Mouse (Mus musculus) CH12.LX (cell line): ENCODE results near the gene Ccdc159. TPM values are rescaled to one million over a fixed set of nuclear protein-coding genes. Genes with fewer than 3 reads are reported as not detected.

Experiments
- DNase-seq: peaks from one replicate; pipeline ENCODE4 v3.0.0-alpha.2; 2013; ENCODE audit errors: extremely low read depth
- H3K27ac ChIP-seq: 2 replicates; pipeline ENCODE4 v1.5.1; 2012; ENCODE audit warnings: low read depth, mild to moderate bottlenecking, control low read depth, moderate library complexity; ENCODE audit not compliant: insufficient read depth
- H3K27me3 ChIP-seq: replicated peaks from 2 replicates; pipeline ENCODE3; 2012; ENCODE audit warnings: inconsistent platforms
- H3K36me3 ChIP-seq, 2 experiments: replicated peaks in 1 of 2; 2 replicates each; pipeline versions ENCODE3 to v1.6.1; 2012; ENCODE audit warnings: inconsistent platforms in 1 of 2, low read length in 1 of 2, mild to moderate bottlenecking in 1 of 2, mixed read lengths in 1 of 2, moderate library complexity in 1 of 2; ENCODE audit not compliant: control insufficient read depth in 1 of 2, insufficient read depth in 1 of 2
- H3K4me1 ChIP-seq, 2 experiments: 2 replicates each; pipeline ENCODE4 v1.6.1; 2012; ENCODE audit warnings: inconsistent platforms in 1 of 2, moderate library complexity in 1 of 2; ENCODE audit not compliant: insufficient read depth in 2 of 2, control insufficient read depth in 1 of 2
- H3K4me2 ChIP-seq: 2 replicates; pipeline ENCODE4 v1.6.1; 2012; ENCODE audit warnings: low read depth, mild to moderate bottlenecking, control low read depth; ENCODE audit not compliant: poor library complexity, insufficient read depth, severe bottlenecking
- H3K4me3 ChIP-seq, 3 experiments: fragments of 150-350 bp in 1 of 3; sonication (generic) in 1 of 3; replicated peaks in 1 of 3; 2 replicates each; pipeline versions ENCODE3 to v1.5.1; 2011 to 2012; ENCODE audit warnings: low read depth in 2 of 3, low read length in 2 of 3, mild to moderate bottlenecking in 2 of 3, moderate library complexity in 2 of 3, control low read depth in 1 of 3, improper control_type of control experiment in 1 of 3, inconsistent platforms in 1 of 3, mixed read lengths in 1 of 3; ENCODE audit not compliant: poor library complexity in 1 of 3
- H3K79me2 ChIP-seq: replicated peaks from 2 replicates; pipeline ENCODE4 v1.6.1; 2012; ENCODE audit warnings: mild to moderate bottlenecking, moderate library complexity; ENCODE audit not compliant: control insufficient read depth, poor library complexity, insufficient read depth, severe bottlenecking; ENCODE audit errors: extremely low read depth
- H3K9ac ChIP-seq: 2 replicates; pipeline ENCODE4 v1.6.1; 2012; ENCODE audit warnings: low read depth, mild to moderate bottlenecking, control low read depth, moderate library complexity; ENCODE audit not compliant: insufficient read depth
- H3K9me3 ChIP-seq: replicated peaks from 2 replicates; pipeline ENCODE3; 2012; ENCODE audit warnings: low read length, inconsistent platforms, mixed read lengths
- CHD1 ChIP-seq: IDR thresholded peaks from 2 replicates; pipeline ENCODE4 v1.6.1; 2012; ENCODE audit warnings: low read depth, low read length, improper control_type of control experiment, inconsistent platforms
- ETS1 ChIP-seq: conservative IDR thresholded peaks from 2 replicates; pipeline ENCODE4 v1.6.1; 2012; ENCODE audit warnings: low read depth, mild to moderate bottlenecking, inconsistent platforms, low read length, improper control_type of control experiment, moderate library complexity
- IRF4 ChIP-seq: IDR thresholded peaks from 2 replicates; pipeline ENCODE4 v1.6.1; 2014; ENCODE audit warnings: low read depth, mild to moderate bottlenecking, inconsistent platforms, low read length, improper control_type of control experiment
- JUND ChIP-seq: conservative IDR thresholded peaks from 2 replicates; pipeline ENCODE4 v1.6.1; 2011; ENCODE audit warnings: low read depth, low read length, improper control_type of control experiment
- KAT2A ChIP-seq: IDR thresholded peaks from 2 replicates; pipeline ENCODE4 v1.6.1; 2012; ENCODE audit warnings: low read length, improper control_type of control experiment, inconsistent platforms; ENCODE audit not compliant: insufficient replicate concordance
- MAX ChIP-seq: IDR thresholded peaks from 2 replicates; pipeline ENCODE4 v1.6.1; 2011; ENCODE audit warnings: low read length, improper control_type of control experiment
- MYC ChIP-seq: IDR thresholded peaks from 2 replicates; pipeline ENCODE4 v1.6.1; 2011; ENCODE audit warnings: low read depth, mild to moderate bottlenecking, improper control_type of control experiment, low read length
- NELFE ChIP-seq: IDR thresholded peaks from 2 replicates; pipeline ENCODE4 v1.6.1; 2011; ENCODE audit warnings: low read depth, low read length, improper control_type of control experiment
- NRF1 ChIP-seq: IDR thresholded peaks from 2 replicates; pipeline ENCODE4 v1.6.1; 2014; ENCODE audit warnings: low read depth, mild to moderate bottlenecking, inconsistent platforms, low read length, improper control_type of control experiment, moderate library complexity
- POLR2A ChIP-seq: IDR thresholded peaks from 2 replicates; pipeline ENCODE4 v1.6.1; 2011; ENCODE audit warnings: low read depth, mild to moderate bottlenecking, improper control_type of control experiment, low read length
- RAD21 ChIP-seq: IDR thresholded peaks from 2 replicates; pipeline ENCODE4 v1.6.1; 2011; ENCODE audit warnings: low read depth, mild to moderate bottlenecking, low read length, improper control_type of control experiment, moderate library complexity
- RCOR1 ChIP-seq: conservative IDR thresholded peaks from 2 replicates; pipeline ENCODE4 v1.6.1; 2012; ENCODE audit warnings: low read depth, mild to moderate bottlenecking, inconsistent platforms, low read length, improper control_type of control experiment
- SIN3A ChIP-seq: IDR thresholded peaks from 2 replicates; pipeline ENCODE4 v1.6.1; 2012; ENCODE audit warnings: low read length, improper control_type of control experiment, inconsistent platforms
- SMC3 ChIP-seq: IDR thresholded peaks from 2 replicates; pipeline ENCODE4 v1.6.1; 2011; ENCODE audit warnings: low read depth, low read length, improper control_type of control experiment
- TBP ChIP-seq: conservative IDR thresholded peaks from 2 replicates; pipeline ENCODE4 v1.6.1; 2011; ENCODE audit warnings: low read depth, low read length, improper control_type of control experiment
- ZKSCAN1 ChIP-seq: IDR thresholded peaks from 2 replicates; pipeline ENCODE4 v1.6.1; 2012; ENCODE audit warnings: low read depth, inconsistent platforms, low read length, improper control_type of control experiment, borderline replicate concordance
- dilution Hi-C: fragments of 300-500 bp; cut with MboI; formaldehyde crosslinking; loops from 2 replicates; pipeline ENCODE4 v1.14.3; 2020; ENCODE audit warnings: low sequenced_read_pairs; ENCODE audit not compliant: extremely low pct_unique_long_range_greater_than_20kb, extremely low pct_ligation_motif_present
- in situ Hi-C: fragments of 300-500 bp; cut with MboI; formaldehyde crosslinking; loops from 3 replicates; pipeline ENCODE4 v1.14.3; 2019; ENCODE audit warnings: low sequenced_read_pairs, low pct_ligation_motif_present, low pct_unique_long_range_greater_than_20kb, mixed read lengths
- polyA plus RNA-seq: library from polyadenylated mRNA; unstranded; fragments of >175 nt; gene quantifications from 2 replicates; pipeline ENCODE4 v1.2.1, GENCODE M21; 2012; ENCODE audit warnings: low read depth; ENCODE audit not compliant: insufficient read length
- total RNA-seq, 2 experiments: library from RNA; depleted of rRNA; stranded (reverse); fragments of 300-350 nt in 1 of 2; fragments of >200 nt in 1 of 2; gene quantifications; 2 replicates each; pipeline ENCODE4 v1.2.3; 2012 to 2014

The Ccdc159 gene
- total and polyA plus RNA-seq, 3 experiments, result not detected

GRCm38 (mm10) chr9:21947540-21948130, 20.4 kb downstream of the Ccdc159 start:
- H3K4me1 ChIP-seq, result peaks cover 0 to 5% of the 10 kb centered on the region in 2 experiments; a peak in 1 of 4 replicates
- no peaks in the 10 kb centered on the region for H3K36me3 ChIP-seq
- H3K4me2 ChIP-seq, result no peak overlapping the region
- dilution Hi-C loops (no loop called here), in situ Hi-C loops (no loop called here)
- H3K9ac ChIP-seq, result no peak overlapping the region
- no peak for DNase-seq
- no peak for TF ChIP-seq SIN3A
- TF ChIP-seq NELFE, result no peak
- no peak for TF ChIP-seq KAT2A
- no peaks in the 10 kb centered on the region for H3K79me2 ChIP-seq
- H3K27me3 ChIP-seq, result peaks cover 37% of the 10 kb centered on the region
- no peak overlapping the region for H3K27ac ChIP-seq
- no peak overlapping the region for H3K4me3 ChIP-seq
- H3K9me3 ChIP-seq, result peaks cover 10% of the 10 kb centered on the region

- TF ChIP-seq NRF1 (no peak), ZKSCAN1 (no peak), MYC (no peak), RCOR1 (no peak), MAX (no peak), POLR2A (no peak), IRF4 (no peak), ETS1 (no peak), SMC3 (no peak), NELFE (no peak), TBP (no peak)
- H3K4me1 ChIP-seq, result peaks cover 0 to 5% of the 10 kb centered on the region in 2 experiments; a peak in 1 of 4 replicates
- H3K27me3 ChIP-seq, result peaks cover 37% of the 10 kb centered on the region
- H3K4me2 ChIP-seq, result no peak overlapping the region
- dilution Hi-C loops, result no loop called here
- H3K9ac ChIP-seq, result no peak overlapping the region
- H3K36me3 ChIP-seq, result no peaks in the 10 kb centered on the region
- no peak for DNase-seq
- peaks cover 10% of the 10 kb centered on the region for H3K9me3 ChIP-seq
- H3K27ac ChIP-seq, result no peak overlapping the region
- H3K79me2 ChIP-seq, result no peaks in the 10 kb centered on the region
- no peak overlapping the region for H3K4me3 ChIP-seq
- in situ Hi-C loops, result no loop called here
Observed at GRCm38 (mm10) chr9:21948146-21948545, 20.9 kb downstream of the Ccdc159 start.

- DNase-seq, result no peak
- Histone ChIP-seq H3K4me2 (no peak overlapping the region), H3K79me2 (no peaks in the 10 kb centered on the region), H3K27me3 (peaks cover 35% of the 10 kb centered on the region), H3K9me3 (peaks cover 7% of the 10 kb centered on the region), H3K4me1 (peaks cover 0 to 7% of the 10 kb centered on the region in 2 experiments; a peak in 2 of 4 replicates), H3K9ac (no peak overlapping the region), H3K4me3 (no peak overlapping the region), H3K27ac (no peak overlapping the region), H3K36me3 (no peaks in the 10 kb centered on the region)
- dilution Hi-C loops, result no loop called here
- TF ChIP-seq JUND, result no peak
- TF ChIP-seq CHD1, result no peak
- TF ChIP-seq IRF4, result no peak
- TF ChIP-seq RAD21, result no peak
- TF ChIP-seq ZKSCAN1, result no peak
- in situ Hi-C loops, result no loop called here
Observed at GRCm38 (mm10) chr9:21948790-21949189, 21.5 kb downstream of the Ccdc159 start.
